Mouse (Mus musculus) forebrain, embryonic 11.5 days (tissue): ENCODE results near the gene Os9. TPM values are rescaled to one million over a fixed set of nuclear protein-coding genes. Genes with fewer than 3 reads are reported as not detected.
"Not testable (repeated sequence)": the region's sequence is repeated elsewhere in the genome, so short reads cannot be mapped to it uniquely, and the experiment has no call there.

ENCODE experiments used
- ATAC-seq: fragments of 200-750 bp; cut with Nextera tagmentation; replicated peaks from 2 replicates; pipeline ENCODE4 v1.8.0; 2017; ENCODE audit warnings: moderate TSS enrichment; ENCODE audit not compliant: low FRiP score
- DNase-seq: peaks from one replicate; pipeline ENCODE4 v3.0.0-alpha.2; 2017; ENCODE audit warnings: low spot score
- H3K27ac ChIP-seq: fragments of 300-500 bp; sonication (generic); 2 replicates; pipeline ENCODE4 v1.5.1; 2014; ENCODE audit warnings: low read depth, low read length
- H3K27me3 ChIP-seq: fragments of 300-500 bp; sonication (generic); 2 replicates; pipeline ENCODE4 v1.6.1; 2014; ENCODE audit warnings: mild to moderate bottlenecking, low read length, mixed read lengths; ENCODE audit not compliant: control insufficient read depth, insufficient read depth
- H3K36me3 ChIP-seq: fragments of 300-500 bp; sonication (generic); 2 replicates; pipeline ENCODE4 v1.6.1; 2014; ENCODE audit warnings: mild to moderate bottlenecking, low read length, moderate library complexity, mixed read lengths; ENCODE audit not compliant: control insufficient read depth, insufficient read depth
- H3K4me1 ChIP-seq: fragments of 300-500 bp; sonication (generic); replicated peaks from 2 replicates; pipeline ENCODE4 v1.6.1; 2014; ENCODE audit warnings: low read length, mixed read lengths; ENCODE audit not compliant: control insufficient read depth, insufficient read depth
- H3K4me2 ChIP-seq: fragments of 300-500 bp; sonication (generic); 2 replicates; pipeline ENCODE4 v1.6.1; 2014; ENCODE audit warnings: low read depth, mild to moderate bottlenecking, low read length, moderate library complexity, mixed read lengths; ENCODE audit not compliant: severe bottlenecking
- H3K4me3 ChIP-seq: fragments of 300-500 bp; sonication (generic); 2 replicates; pipeline ENCODE4 v1.5.1; 2014; ENCODE audit warnings: low read depth, low read length
- H3K9ac ChIP-seq: fragments of 300-500 bp; sonication (generic); 2 replicates; pipeline ENCODE4 v1.6.1; 2014; ENCODE audit warnings: low read length
- H3K9me3 ChIP-seq: fragments of 300-500 bp; sonication (generic); 2 replicates; pipeline ENCODE4 v1.6.1; 2016; ENCODE audit warnings: low read length, mixed read lengths; ENCODE audit not compliant: control insufficient read depth
- WGBS: fragments of 180-500 bp; shearing (Covaris S2); extraction: QIAGEN DNeasy Blood & Tissue Kit; methylation state at CpG from one replicate; pipeline ENCODE4 v1.1.7; 2014; 5-methylcytosine and 5-hydroxymethylcytosine counted together
- polyA plus RNA-seq: library from polyadenylated mRNA; unstranded; fragments of >200 nt; fragmentation: Nextera tagmentation; extraction: Ambion mirVana; gene quantifications from 2 replicates; pipeline ENCODE4 v1.2.1, GENCODE M21; 2014

The Os9 gene
- polyA plus RNA-seq, 1 experiment from 2014 or later: 57.9 TPM

- not testable (repeated sequence) for H3K27me3 ChIP-seq, H3K9ac ChIP-seq, H3K36me3 ChIP-seq, H3K4me2 ChIP-seq, H3K9me3 ChIP-seq, ATAC-seq, DNase-seq, H3K27ac ChIP-seq, H3K4me3 ChIP-seq
- WGBS: 95% methylated on average over 4 of the region's 4 CpGs
- H3K4me1 ChIP-seq: peaks cover 13% of the 10 kb centered on the region; the same call in 1 of the 2 replicates
Measured at GRCm38 (mm10) chr10:127072270-127072669, 48.7 kb downstream of the Os9 start.

GRCm38 (mm10) chr10:127071203-127071602 is 49.7 kb downstream of the Os9 start:
- no peak overlapping the region for H3K27ac ChIP-seq
- no peak for ATAC-seq

GRCm38 (mm10) chr10:127070190-127071121 is 50.5 kb downstream of the Os9 start, which contains the start of gene Tspan31:
Gene Tspan31, minus strand, starts transcription at chr10:127070264.
- no peaks in the 10 kb centered on the region for H3K9me3 ChIP-seq
- H3K36me3 ChIP-seq: peaks cover 24% of the 10 kb centered on the region
- peaks cover 13% of the 10 kb centered on the region; the same call in 1 of the 2 replicates for H3K4me1 ChIP-seq
- H3K9ac ChIP-seq: peak within 1 kb of the TSS; percentile 86
- 3% methylated on average over 36 of the region's 36 CpGs for WGBS
- peak within 1 kb of the TSS; percentile 79 for H3K27ac ChIP-seq
- H3K4me3 ChIP-seq: peak within 1 kb of the TSS; percentile 59
- no peaks in the 10 kb centered on the region for H3K27me3 ChIP-seq
- peak within 1 kb of the TSS; percentile 81 for H3K4me2 ChIP-seq
- DNase-seq: peak; percentile 90
- peak; percentile 88 for ATAC-seq

More at GRCm38 (mm10) chr10:127071203-127071602, 49.7 kb downstream of the Os9 start:
- 0 out of 2 replicates have a peak, but pooled peaks cover 2% of the 10 kb centered on the region for H3K27me3 ChIP-seq
- 83% methylated on average over 9 of the region's 9 CpGs for WGBS
- H3K36me3 ChIP-seq: peaks cover 16% of the 10 kb centered on the region
- DNase-seq: no peak
- H3K4me2 ChIP-seq: peak overlapping the region; percentile 81
- H3K4me1 ChIP-seq: peaks cover 13% of the 10 kb centered on the region; the same call in 1 of the 2 replicates
- H3K4me3 ChIP-seq: peak overlapping the region; percentile 59
- H3K9me3 ChIP-seq: no peaks in the 10 kb centered on the region
- peak overlapping the region; percentile 86; the same call in 1 of the 2 replicates for H3K9ac ChIP-seq

GRCm38 (mm10) chr10:127069281-127070189 is 51.4 kb downstream of the Os9 start:
- peak; percentile 78 for ATAC-seq
- no peaks in the 10 kb centered on the region for H3K27me3 ChIP-seq
- peak overlapping the region; percentile 56 for H3K9ac ChIP-seq
- H3K36me3 ChIP-seq: peaks cover 31% of the 10 kb centered on the region
- WGBS: 9% methylated on average over 30 of the region's 30 CpGs
- H3K9me3 ChIP-seq: no peaks in the 10 kb centered on the region
- H3K4me1 ChIP-seq: peaks cover 13% of the 10 kb centered on the region; the same call in 1 of the 2 replicates
- H3K4me3 ChIP-seq: peak overlapping the region; percentile 59
- H3K27ac ChIP-seq: peak overlapping the region; percentile 79
- peak; percentile 63 for DNase-seq
- peak overlapping the region; percentile 81 for H3K4me2 ChIP-seq

GRCm38 (mm10) chr10:127068360-127069038 is 52.4 kb downstream of the Os9 start:
- ATAC-seq (no peak), DNase-seq (peak; percentile 49)
- peak overlapping the region; percentile 56 for H3K9ac ChIP-seq
- peak overlapping the region; percentile 79 for H3K27ac ChIP-seq
- no peaks in the 10 kb centered on the region for H3K27me3 ChIP-seq
- H3K36me3 ChIP-seq: peaks cover 31% of the 10 kb centered on the region
- WGBS: 88% methylated on average over 9 of the region's 9 CpGs
- peak overlapping the region; percentile 59 for H3K4me3 ChIP-seq
- peak overlapping the region; percentile 81 for H3K4me2 ChIP-seq
- no peaks in the 10 kb centered on the region for H3K9me3 ChIP-seq
- peaks cover 13% of the 10 kb centered on the region; the same call in 1 of the 2 replicates for H3K4me1 ChIP-seq

GRCm38 (mm10) chr10:127066519-127067018 is 54.4 kb downstream of the Os9 start:
- Histone ChIP-seq H3K36me3 (peaks cover 31% of the 10 kb centered on the region), H3K4me2 (no peak overlapping the region), H3K4me1 (peaks cover 13% of the 10 kb centered on the region; the same call in 1 of the 2 replicates), H3K27me3 (no peaks in the 10 kb centered on the region), H3K9me3 (no peaks in the 10 kb centered on the region), H3K4me3 (no peak overlapping the region), H3K9ac (no peak overlapping the region), H3K27ac (no peak overlapping the region)
- ATAC-seq (no peak), DNase-seq (no peak)
- 88% methylated on average over 14 of the region's 14 CpGs for WGBS

GRCm38 (mm10) chr10:127065981-127066380 is 55.0 kb downstream of the Os9 start:
- Histone ChIP-seq H3K36me3 (peaks cover 31% of the 10 kb centered on the region), H3K27ac (no peak overlapping the region), H3K9me3 (no peaks in the 10 kb centered on the region), H3K4me2 (no peak overlapping the region), H3K4me3 (no peak overlapping the region), H3K9ac (no peak overlapping the region), H3K4me1 (peaks cover 17% of the 10 kb centered on the region; the same call in 1 of the 2 replicates), H3K27me3 (no peaks in the 10 kb centered on the region)
- WGBS: 91% methylated on average over 9 of the region's 9 CpGs
- ATAC-seq: no peak
- no peak for DNase-seq
